Mouse (Mus musculus) limb, embryonic 11.5 days (tissue): ENCODE measurements around the gene Rbm10. TPM values are rescaled to one million over a fixed set of nuclear protein-coding genes. Genes with fewer than 3 reads are reported as not detected.

ENCODE experiments used
- ATAC-seq: fragments of 200-750 bp; cut with Nextera tagmentation; 2 replicates; pipeline ENCODE4 v1.8.0; 2017; ENCODE audit warnings: low read depth; ENCODE audit not compliant: insufficient number of reproducible peaks, low FRiP score, low TSS enrichment
- DNase-seq: peaks from one replicate; pipeline ENCODE4 v3.0.0-alpha.2; 2015; ENCODE audit warnings: low spot score
- H3K27ac ChIP-seq: fragments of 300-500 bp; sonication (generic); replicated peaks from 2 replicates; pipeline ENCODE4 v1.5.1; 2014; ENCODE audit warnings: low read depth, mild to moderate bottlenecking, low read length
- H3K27me3 ChIP-seq: fragments of 300-500 bp; sonication (generic); 2 replicates; pipeline ENCODE4 v1.6.1; 2014; ENCODE audit warnings: mild to moderate bottlenecking, low read length, mixed read lengths; ENCODE audit not compliant: control insufficient read depth, insufficient read depth
- H3K36me3 ChIP-seq: fragments of 300-500 bp; sonication (generic); 2 replicates; pipeline ENCODE4 v1.6.1; 2014; ENCODE audit warnings: mild to moderate bottlenecking, low read length, moderate library complexity, mixed read lengths; ENCODE audit not compliant: control insufficient read depth, insufficient read depth
- H3K4me1 ChIP-seq: fragments of 300-500 bp; sonication (generic); 2 replicates; pipeline ENCODE4 v1.6.1; 2014; ENCODE audit warnings: low read length, mixed read lengths; ENCODE audit not compliant: control insufficient read depth, insufficient read depth
- H3K4me2 ChIP-seq: fragments of 300-500 bp; sonication (generic); 2 replicates; pipeline ENCODE4 v1.6.1; 2014; ENCODE audit warnings: low read depth, mild to moderate bottlenecking, moderate library complexity; ENCODE audit not compliant: severe bottlenecking
- H3K4me3 ChIP-seq: fragments of 300-500 bp; sonication (generic); 2 replicates; pipeline ENCODE4 v1.5.1; 2014; ENCODE audit warnings: low read depth, low read length
- H3K9ac ChIP-seq: fragments of 300-500 bp; sonication (generic); 2 replicates; pipeline ENCODE4 v1.6.1; 2014; ENCODE audit warnings: mild to moderate bottlenecking, low read length
- H3K9me3 ChIP-seq: fragments of 300-500 bp; sonication (generic); 2 replicates; pipeline ENCODE4 v1.6.1; 2016; ENCODE audit warnings: low read length; ENCODE audit not compliant: control insufficient read depth
- WGBS: fragments of 180-500 bp; shearing (Covaris S2); extraction: QIAGEN DNeasy Blood & Tissue Kit; methylation state at CpG from one replicate; pipeline ENCODE4 v1.1.7; 2014; 5-methylcytosine and 5-hydroxymethylcytosine counted together
- polyA plus RNA-seq: library from polyadenylated mRNA; unstranded; fragments of >200 nt; fragmentation: Nextera tagmentation; extraction: Ambion mirVana; gene quantifications from 2 replicates; pipeline ENCODE4 v1.2.1, GENCODE M21; 2014

The Rbm10 gene
- polyA plus RNA-seq, result 80.1 and 82.6 TPM in 2 replicates

DNA sequence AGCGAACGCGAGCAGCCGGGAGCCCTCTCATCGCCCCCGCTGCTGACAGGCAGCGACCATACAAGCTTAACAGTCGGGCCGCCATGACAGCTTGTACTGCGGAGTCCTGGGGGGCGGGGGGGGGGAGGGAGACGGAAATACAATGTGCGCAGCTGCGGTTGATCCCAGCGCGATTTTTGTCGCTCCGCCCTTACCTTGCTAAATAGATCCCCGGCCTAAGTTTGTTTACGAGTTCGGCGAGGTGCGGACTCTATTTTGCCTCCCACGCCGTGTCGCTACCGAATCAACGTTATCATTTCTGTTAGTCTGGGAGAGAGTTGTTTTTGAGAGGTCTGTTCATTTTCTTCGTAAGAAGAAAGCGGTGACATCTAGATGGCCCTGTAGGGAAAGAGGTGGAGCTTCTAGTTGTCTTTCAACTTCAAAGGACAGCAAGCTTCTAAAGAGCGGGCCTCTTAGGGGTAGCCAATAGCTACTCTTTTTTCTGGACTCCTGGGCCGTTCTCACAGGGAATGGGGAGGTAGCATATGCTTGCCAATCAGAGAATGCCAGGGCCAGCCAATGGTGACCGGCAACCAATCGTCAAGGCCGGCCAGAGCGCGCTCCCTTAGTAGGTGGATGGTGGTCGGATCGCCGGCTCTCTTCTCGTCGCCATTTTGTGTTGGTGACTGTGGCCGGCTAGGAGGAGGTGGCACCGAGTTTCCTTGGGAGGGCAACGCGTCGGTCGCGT, at the start of gene Rbm10, which contains the start of gene Ndufb11:
Gene Rbm10, plus strand, starts transcription at position 328 of the 727 bp plus-strand sequence.
Gene Ndufb11, minus strand, starts transcription at position 444 of the 727 bp plus-strand sequence.
- Histone ChIP-seq H3K4me2 (peak within 1 kb of the TSS; percentile 57), H3K4me1 (0 out of 2 replicates have a peak, but pooled peaks cover 3% of the 10 kb centered on the region), H3K27me3 (no peaks in the 10 kb centered on the region), H3K9ac (peak within 1 kb of the TSS; percentile 67), H3K9me3 (no peaks in the 10 kb centered on the region), H3K4me3 (peak within 1 kb of the TSS; percentile 53), H3K36me3 (no peaks in the 10 kb centered on the region), H3K27ac (peak within 1 kb of the TSS; percentile 58; the same call in 1 of the 2 replicates)
- WGBS, result 12% methylated on average over 47 of the region's 49 CpGs
- ATAC-seq (peak; percentile 96), DNase-seq (peak; percentile 79)

DNA sequence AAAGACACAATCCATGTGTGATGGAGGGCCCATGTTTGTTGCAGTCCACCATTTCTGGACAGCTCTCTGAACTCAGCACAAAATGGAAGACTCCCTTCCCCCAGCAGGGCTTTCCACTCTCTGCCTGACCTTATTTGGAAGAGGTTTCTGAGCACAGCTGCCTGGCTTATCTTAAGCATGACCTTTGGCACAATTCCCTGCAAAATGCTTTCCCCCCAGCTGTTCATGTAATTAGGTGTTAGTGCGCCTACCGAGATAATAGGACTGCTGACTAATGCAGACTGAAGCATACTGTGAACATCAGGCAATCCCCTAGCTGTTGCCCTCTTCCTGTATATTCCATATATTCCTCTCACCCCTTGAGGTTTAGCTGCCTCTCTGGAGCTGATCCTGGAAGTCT, 46.3 kb upstream of the Rbm10 start:
- Histone ChIP-seq H3K4me1 (no peaks in the 10 kb centered on the region), H3K9me3 (no peaks in the 10 kb centered on the region), H3K4me3 (no peak overlapping the region), H3K36me3 (no peaks in the 10 kb centered on the region), H3K4me2 (no peak overlapping the region), H3K9ac (no peak overlapping the region), H3K27me3 (no peaks in the 10 kb centered on the region), H3K27ac (no peak overlapping the region)
- DNase-seq (peak; percentile 31), ATAC-seq (no peak; the same call in 1 of the 2 replicates)
- 41% methylated on average over 2 of the region's 2 CpGs for WGBS

DNA sequence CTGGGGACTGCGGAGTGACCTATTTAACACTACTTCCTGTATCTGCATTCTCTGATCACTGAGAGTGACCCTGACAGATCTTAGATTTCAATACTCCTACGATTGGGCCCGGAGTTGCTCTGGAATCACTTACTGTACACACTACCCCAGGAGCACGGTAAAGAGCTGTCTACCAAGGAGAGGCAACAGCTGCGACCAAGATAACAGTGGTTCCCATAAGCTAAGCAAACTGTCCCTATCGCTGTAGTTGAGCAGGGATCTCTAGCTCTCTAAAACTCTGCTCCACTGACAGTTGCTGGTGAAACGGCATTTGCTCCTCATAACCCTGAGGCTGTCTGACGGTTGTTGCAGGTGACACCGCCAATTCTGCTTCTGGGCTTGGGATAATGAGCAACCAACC, 44.6 kb upstream of the Rbm10 start:
- Histone ChIP-seq H3K9me3 (no peaks in the 10 kb centered on the region), H3K27me3 (no peaks in the 10 kb centered on the region), H3K4me2 (no peak overlapping the region), H3K4me3 (no peak overlapping the region), H3K27ac (no peak overlapping the region), H3K36me3 (no peaks in the 10 kb centered on the region), H3K9ac (no peak overlapping the region), H3K4me1 (no peaks in the 10 kb centered on the region)
- no peak for DNase-seq
- WGBS, result 76% methylated on average over 9 of the region's 9 CpGs
- ATAC-seq, result no peak

GRCm38 (mm10) chrX:20573927-20574326, 43.4 kb upstream of the Rbm10 start:
- Histone ChIP-seq H3K9me3 (no peaks in the 10 kb centered on the region), H3K4me2 (no peak overlapping the region), H3K36me3 (no peaks in the 10 kb centered on the region), H3K27ac (no peak overlapping the region), H3K9ac (no peak overlapping the region), H3K4me1 (no peaks in the 10 kb centered on the region), H3K27me3 (no peaks in the 10 kb centered on the region), H3K4me3 (no peak overlapping the region)
- 94% methylated on average over 4 of the region's 4 CpGs for WGBS
- DNase-seq, result no peak
- ATAC-seq, result no peak

DNA sequence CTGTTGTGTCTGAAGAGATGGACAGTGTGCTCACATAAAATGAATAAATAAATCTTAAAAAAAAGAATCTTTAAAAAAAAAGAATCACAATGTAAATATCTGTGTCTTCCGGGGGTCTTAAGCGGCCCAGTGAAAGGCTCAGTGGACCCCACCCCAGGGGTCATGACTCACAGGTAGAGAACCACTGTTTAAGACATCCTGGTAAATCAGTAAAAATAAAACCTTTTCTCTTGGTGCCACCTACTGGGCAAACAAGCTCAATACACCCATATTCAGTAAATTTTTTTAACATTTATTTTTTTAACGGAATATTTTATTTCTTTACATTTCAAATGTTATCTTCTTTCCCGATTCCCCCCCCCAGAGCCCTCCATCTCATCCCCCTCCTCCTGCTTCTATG, 29.3 kb upstream of the Rbm10 start:
- Histone ChIP-seq H3K4me2 (no peak overlapping the region), H3K9ac (no peak overlapping the region), H3K9me3 (no peaks in the 10 kb centered on the region), H3K27ac (no peak overlapping the region), H3K4me1 (no peaks in the 10 kb centered on the region), H3K36me3 (no peaks in the 10 kb centered on the region), H3K4me3 (no peak overlapping the region), H3K27me3 (no peaks in the 10 kb centered on the region)
- DNase-seq (no peak), ATAC-seq (no peak)
- WGBS, result 28% methylated on average over 4 of the region's 4 CpGs

DNA sequence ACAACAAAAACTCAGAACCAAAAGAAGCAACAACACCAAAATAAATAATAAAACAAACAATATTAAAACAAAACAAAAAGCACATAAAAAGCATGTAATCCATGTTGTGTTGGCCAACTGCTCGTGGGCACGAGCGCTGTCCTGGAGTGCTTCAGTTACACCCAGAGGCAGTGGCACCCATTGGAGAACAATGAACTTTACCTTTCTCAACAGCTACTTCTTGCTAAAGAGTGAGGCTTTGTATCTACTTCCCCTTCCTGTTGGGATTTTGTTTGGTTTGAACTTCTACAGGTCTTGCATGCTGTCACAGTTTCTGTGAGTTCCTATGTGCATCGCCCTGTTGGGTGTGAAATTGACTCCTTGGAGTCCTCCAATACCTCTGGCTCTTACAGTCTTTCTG, 8.8 kb upstream of the Rbm10 start:
- H3K36me3 ChIP-seq, result no peaks in the 10 kb centered on the region
- H3K4me2 ChIP-seq, result no peak overlapping the region
- H3K27ac ChIP-seq, result no peak overlapping the region
- H3K27me3 ChIP-seq, result no peaks in the 10 kb centered on the region
- no peaks in the 10 kb centered on the region for H3K9me3 ChIP-seq
- 94% methylated on average over 4 of the region's 4 CpGs for WGBS
- no peak for ATAC-seq
- no peak for DNase-seq
- H3K4me3 ChIP-seq, result no peak overlapping the region
- H3K9ac ChIP-seq, result no peak overlapping the region
- no peaks in the 10 kb centered on the region for H3K4me1 ChIP-seq

GRCm38 (mm10) chrX:20616861-20617175, 485 bp upstream of the Rbm10 start:
- Histone ChIP-seq H3K27me3 (no peaks in the 10 kb centered on the region), H3K4me2 (peak overlapping the region; percentile 42; the same call in 1 of the 2 replicates), H3K9me3 (no peaks in the 10 kb centered on the region), H3K27ac (peak overlapping the region; percentile 58; the same call in 1 of the 2 replicates), H3K36me3 (no peaks in the 10 kb centered on the region), H3K4me3 (peak overlapping the region; percentile 53), H3K4me1 (0 out of 2 replicates have a peak, but pooled peaks cover 3% of the 10 kb centered on the region), H3K9ac (peak overlapping the region; percentile 17)
- no peak for DNase-seq
- no peak; the same call in 1 of the 2 replicates for ATAC-seq
- WGBS, result 13% methylated on average over 17 of the region's 17 CpGs

- H3K36me3 ChIP-seq, result no peaks in the 10 kb centered on the region
- peak overlapping the region; percentile 57 for H3K4me2 ChIP-seq
- ATAC-seq (peak; percentile 68), DNase-seq (peak; percentile 54)
- H3K9ac ChIP-seq, result peak overlapping the region; percentile 67
- no peaks in the 10 kb centered on the region for H3K9me3 ChIP-seq
- H3K4me1 ChIP-seq, result 0 out of 2 replicates have a peak, but pooled peaks cover 3% of the 10 kb centered on the region
- 19% methylated on average over 31 of the region's 31 CpGs for WGBS
- H3K27ac ChIP-seq, result 0 out of 2 replicates have a peak overlapping the region, but pooled peaks have one; percentile 56
- peak overlapping the region; percentile 53 for H3K4me3 ChIP-seq
- no peaks in the 10 kb centered on the region for H3K27me3 ChIP-seq
Measured at GRCm38 (mm10) chrX:20617903-20618399, 648 bp downstream of the Rbm10 start.
